Mouse (Mus musculus): ENCODE data around the gene Ophn1.

DNA sequence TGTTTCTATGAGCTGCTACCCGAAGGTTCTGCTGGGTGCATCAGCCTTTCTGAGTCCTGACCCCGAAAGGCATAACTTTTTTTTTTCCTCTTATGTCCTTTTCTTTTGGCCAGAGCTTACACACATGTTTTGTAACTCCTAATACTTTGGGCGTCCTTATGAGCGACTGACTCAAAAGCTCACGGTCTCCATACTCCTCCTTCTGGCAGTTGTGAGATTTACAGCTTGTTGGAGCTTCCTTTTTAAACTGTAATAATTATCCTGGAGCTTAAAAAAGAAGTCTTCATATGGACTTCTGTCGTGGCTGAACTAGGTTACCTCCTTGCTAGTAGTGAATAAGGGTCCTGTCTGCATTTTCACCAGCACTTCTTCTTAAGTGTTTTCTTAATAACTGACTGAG lies 28.6 kb upstream of the Ophn1 start:
- TF ChIP-seq GATA1 (IDR thresholded peaks at IDR 0.05; ENCODE audit: borderline replicate concordance, low read length) = no peak
- TF ChIP-seq FLI1 (IDR thresholded peaks at IDR 0.05; ENCODE audit: low read length) = no peak
